Mouse (Mus musculus): Measurements from ENCODE around the gene Mdm2.

DNA sequence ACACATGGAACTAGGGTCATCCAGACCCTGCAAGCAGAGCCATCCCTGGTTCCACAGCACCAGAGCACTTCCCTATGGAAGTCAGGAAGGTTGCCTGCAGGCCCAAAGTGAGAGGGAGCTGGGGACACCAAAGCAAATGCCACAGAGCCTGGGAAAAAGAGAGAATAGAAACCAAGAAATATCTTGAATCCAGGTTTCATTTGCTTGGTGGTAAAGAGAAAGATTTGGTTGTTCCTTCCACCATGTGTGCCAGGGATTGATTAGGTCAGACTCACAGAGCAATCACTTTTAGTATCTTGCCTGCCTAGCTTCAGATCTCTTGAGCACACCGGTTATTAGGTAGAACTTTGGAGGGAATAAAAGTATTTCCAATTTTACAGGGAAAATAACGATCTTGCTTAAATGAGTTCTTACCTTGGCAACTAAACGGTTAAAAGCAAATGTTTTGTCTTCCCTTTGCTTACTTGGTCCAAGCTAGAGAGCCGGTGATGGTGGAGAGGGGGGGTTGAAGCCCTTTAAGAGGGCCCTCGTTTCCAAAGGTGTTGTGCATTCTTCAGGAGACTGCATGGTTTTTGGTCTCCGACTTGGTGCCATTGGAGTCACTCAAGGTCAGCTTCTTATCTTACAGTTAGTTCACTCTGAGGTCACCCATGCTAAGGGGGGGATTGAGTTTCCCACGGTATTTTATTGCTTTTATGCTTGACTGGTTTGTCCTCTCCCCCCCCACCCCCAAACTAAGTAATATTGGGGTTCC lies 54.5 kb downstream of the Mdm2 start:
- TF ChIP-seq MAFK (IDR thresholded peaks at IDR 0.05; ENCODE audit: insufficient replicate concordance, low read length) (no peak), MXI1 (IDR thresholded peaks at IDR 0.05; ENCODE audit: low read depth, low read length) (no peak), SIN3A (IDR thresholded peaks at IDR 0.05; ENCODE audit: low read length) (no peak), MAX (IDR thresholded peaks at IDR 0.05; ENCODE audit: low read length) (no peak), POLR2A (IDR thresholded peaks at IDR 0.05; ENCODE audit: low read depth, low read length) (no peak)
